Mouse (Mus musculus): Measurements from ENCODE around the gene Il23a.
A peak's percentile ranks its signal among the peaks of the same experiment; 100 is the strongest.

DNA sequence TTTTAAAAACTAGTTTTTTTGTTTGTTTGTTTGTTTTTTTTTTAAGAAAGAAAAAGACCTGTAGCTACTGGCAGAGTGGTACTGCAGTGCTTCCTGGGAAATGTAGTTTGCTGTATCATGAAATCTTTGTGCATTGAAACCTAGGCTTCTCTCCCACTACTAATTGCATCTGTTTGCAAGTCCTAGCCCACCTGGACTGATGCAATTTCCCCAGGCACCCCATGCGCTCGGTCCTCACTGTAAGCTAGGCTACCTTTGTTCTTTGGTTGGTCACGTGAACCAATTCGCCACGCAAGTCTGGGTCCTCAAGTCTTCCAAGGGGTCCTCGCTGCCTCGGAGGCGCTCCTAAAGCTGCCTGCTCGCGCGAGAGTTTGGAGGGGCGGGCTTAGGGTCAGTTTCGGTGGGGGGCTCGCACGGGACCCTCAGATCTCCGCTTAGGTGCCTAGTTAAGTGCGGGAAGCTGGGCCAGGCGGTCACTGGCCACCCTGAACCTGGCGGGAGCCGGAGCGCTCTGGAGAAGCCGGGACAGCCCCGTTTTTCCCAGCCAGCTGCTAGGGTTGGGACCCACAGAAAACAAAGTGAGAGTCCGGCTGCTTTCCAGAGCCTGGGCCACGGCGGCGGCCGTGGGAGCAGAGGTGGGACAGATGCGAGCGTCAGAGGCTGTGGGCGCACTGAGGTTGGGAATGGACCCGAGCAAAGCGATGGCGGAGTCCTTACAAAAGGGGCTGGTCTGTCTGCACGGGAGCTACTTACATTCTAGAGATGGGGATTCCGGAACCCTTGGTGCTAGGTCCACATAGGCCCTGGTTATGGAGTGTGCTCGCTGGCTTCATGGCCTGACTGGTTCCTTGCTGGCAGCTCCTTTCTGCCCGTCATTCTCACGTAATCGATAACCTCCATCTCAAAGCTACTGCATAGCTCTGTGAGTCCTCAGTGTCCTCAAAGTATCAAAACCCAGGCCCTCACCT, 23.9 kb upstream of the Il23a start, which contains the start of gene Cnpy2:
- TF ChIP-seq POLR2AphosphoS2 (IDR thresholded peaks at IDR 0.05; ENCODE audit: low read depth, low read length) (no peak), MAFK (IDR thresholded peaks at IDR 0.05; ENCODE audit: insufficient replicate concordance, low read length) (no peak), TCF12 (IDR thresholded peaks at IDR 0.05; ENCODE audit: low read depth, low read length) (peak; percentile 67; the same call in 1 of the 2 replicates)
